Mouse (Mus musculus) T-helper 17 cell (primary cell): ENCODE data around the gene Armc6.

Experiments used
- in situ Hi-C, 2 experiments: fragments of 300-600 bp; cut with MboI, MseI; formaldehyde crosslinking; loops; 1 replicate in 1 of 2; 2 replicates in 1 of 2; pipeline ENCODE4 v1.15.1; 2025; ENCODE audit warnings: high pct_unique_total_duplicates in 2 of 2

Gene Armc6

GRCm38 (mm10) chr8:70234080-70234780 lies at the start of gene Armc6, which contains the start of gene Sugp2:
Armc6 (minus strand) TSS chr8:70234466.
Sugp2 (plus strand) TSS chr8:70234226.
- in situ Hi-C loops: loop anchor here in 1 of 2 experiments (10.0 kb wide), 1 partner anchor 1351 kb away; no protein-coding TSS in a partner anchor

- in situ Hi-C loops: no loop called here
Measured at GRCm38 (mm10) chr8:70283136-70284077, 49.1 kb upstream of the Armc6 start.

DNA sequence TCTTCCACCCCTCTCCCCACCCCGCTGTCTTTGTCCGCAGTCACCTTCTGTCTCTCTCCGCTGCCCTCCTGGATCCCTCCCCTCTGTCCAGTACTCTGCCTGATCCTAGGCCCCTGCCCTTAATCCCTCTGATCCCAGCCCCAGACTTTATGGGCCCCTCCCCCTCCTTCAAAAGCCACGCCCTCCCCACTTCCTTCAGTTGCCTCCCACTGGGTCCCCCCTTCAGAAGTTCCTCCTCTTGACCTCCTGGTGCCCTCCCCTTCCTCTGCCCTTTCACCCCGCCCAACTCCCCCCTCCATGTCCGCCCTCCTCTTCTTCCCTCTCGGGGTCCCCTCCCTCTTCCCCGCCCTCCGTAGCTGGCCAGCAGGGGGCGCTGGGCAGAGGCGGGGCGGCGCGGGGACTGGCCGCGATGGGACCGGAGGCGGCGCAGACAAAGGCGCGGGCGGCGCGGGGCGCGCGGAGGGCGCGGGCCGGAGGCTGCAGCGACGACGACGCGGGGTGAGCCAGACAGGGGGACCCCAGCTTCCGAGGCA lies 48.4 kb upstream of the Armc6 start, which contains the start of gene Homer3:
Gene Homer3, plus strand, starts transcription at position 225 of the 533 bp plus-strand sequence.
- in situ Hi-C loops: no loop called here

GRCm38 (mm10) chr8:70281001-70281400 lies 46.7 kb upstream of the Armc6 start:
- in situ Hi-C loops: no loop called here

DNA sequence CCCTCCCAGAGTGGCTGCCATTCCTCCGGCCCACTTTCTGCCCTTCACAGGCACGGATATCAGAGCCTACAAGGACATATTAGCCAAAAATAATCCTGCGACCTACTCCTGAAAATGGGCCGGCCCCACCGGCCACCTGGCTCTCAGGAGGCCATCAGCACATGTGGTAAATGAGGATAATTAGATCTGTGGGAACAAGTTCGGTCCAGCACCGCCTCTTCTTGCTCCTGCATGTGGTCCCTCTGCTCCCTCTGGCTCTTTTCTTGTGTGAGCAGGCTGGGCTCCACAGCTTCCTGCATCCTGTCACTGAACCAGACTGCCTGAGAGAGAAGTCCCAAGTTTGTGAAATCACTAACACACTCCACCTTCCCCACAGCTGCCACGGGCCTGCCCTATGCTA lies 45.0 kb upstream of the Armc6 start:
- in situ Hi-C loops: no loop called here

DNA sequence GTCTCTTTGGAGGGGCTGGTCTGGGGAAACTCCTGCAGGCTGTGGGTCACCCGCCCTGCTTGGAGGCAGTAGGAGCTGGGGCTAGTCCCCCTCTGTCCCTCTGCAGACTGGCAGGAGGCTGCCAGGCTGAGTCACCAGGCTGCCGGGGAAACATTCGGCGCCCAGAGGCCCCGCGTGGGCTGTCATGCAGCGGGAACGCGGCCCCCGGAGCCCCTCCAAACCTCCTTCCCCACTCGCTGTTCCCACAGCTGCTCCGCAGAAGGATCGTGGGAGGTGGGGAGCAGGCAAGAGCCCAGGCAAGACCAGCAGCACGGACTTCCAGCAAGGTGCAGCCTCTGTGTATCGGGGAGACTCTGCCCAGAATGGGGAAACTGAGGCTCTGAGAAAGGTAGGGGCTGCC lies 43.9 kb upstream of the Armc6 start:
- in situ Hi-C loops: no loop called here

DNA sequence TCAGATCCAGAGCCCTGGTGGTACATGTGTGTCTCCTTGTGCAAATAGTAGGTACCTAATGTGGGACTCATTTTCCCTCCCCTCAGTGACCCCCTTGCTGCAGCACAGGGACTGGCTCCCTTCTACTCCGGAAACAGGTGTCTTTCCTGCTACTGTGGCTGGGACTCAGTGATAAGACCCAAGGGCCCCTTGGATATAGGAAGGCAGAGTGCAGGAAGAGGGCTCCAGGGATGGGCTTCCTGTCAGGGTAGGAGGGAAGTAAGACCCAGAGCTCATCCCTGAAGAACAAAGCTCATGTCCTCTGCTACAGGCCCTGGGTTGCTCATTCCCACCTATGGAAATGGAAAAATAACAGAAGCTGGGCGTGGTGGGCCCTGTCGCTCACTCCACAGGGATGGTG lies 42.2 kb upstream of the Armc6 start:
- in situ Hi-C loops: no loop called here

GRCm38 (mm10) chr8:70274350-70274749 lies 40.1 kb upstream of the Armc6 start:
- in situ Hi-C loops: no loop called here

DNA sequence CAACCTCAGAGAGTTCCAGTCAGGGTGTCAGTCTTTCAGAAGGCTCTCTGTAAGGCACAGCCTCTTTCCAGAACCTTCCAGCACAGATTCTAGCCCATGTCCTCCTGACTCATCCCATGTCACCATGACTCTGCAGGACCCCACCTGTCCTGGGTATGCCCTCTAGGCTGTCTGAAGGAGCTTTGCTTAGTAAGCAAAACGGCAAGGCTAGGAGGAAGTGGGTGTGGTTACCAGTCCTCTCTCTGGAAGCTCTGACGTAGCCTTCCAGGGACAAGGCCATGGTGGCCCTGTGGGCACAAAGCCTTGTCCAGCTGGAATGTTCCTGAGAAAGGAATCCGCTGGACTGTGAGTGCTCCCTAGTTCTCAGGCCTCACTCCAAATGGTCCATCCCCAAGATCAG lies 38.7 kb upstream of the Armc6 start:
- in situ Hi-C loops: no loop called here

GRCm38 (mm10) chr8:70268799-70269565 lies 34.7 kb upstream of the Armc6 start:
- in situ Hi-C loops: no loop called here

DNA sequence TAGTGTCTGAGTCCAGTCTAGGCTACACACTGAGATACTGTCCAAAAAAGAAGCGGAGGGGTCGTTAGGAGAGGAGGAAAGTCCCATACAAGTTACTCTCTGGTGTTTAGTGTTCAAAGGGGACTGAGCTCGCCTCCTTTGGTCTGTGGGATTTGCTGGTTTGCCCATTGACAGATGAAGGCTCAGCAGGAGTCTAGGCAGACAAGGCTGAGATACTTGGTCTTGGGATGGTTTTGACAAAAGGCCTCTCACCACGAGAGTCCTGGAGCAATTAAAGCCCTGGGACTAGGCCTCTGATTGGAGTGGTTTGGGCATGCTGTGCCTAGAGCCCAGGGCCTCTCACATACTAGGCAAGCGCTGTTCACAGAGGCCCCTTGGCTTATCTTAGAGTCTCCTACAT lies 34.0 kb upstream of the Armc6 start:
- in situ Hi-C loops: no loop called here

- in situ Hi-C loops: no loop called here
Measured at GRCm38 (mm10) chr8:70267674-70268073, 33.4 kb upstream of the Armc6 start.

DNA sequence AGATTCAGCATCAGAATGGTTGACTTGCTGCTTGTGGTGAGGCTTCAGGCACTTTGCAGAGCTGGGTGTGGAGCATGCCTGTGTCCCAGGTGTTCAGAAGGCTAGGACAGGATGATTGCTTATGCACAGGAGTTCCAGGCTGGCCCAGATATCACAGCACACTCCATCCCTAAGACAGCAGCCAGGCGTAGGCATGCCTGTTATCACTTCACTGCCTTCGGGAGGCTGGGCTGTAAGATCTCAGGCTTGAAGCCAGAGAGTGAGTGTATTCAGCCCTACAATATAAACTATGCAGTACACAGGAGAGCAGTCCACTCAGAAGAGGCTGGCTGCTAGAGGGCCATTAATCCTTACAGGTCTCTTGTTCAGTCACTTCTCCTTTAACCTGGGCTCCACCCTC lies 24.8 kb upstream of the Armc6 start:
- in situ Hi-C loops: no loop called here

DNA sequence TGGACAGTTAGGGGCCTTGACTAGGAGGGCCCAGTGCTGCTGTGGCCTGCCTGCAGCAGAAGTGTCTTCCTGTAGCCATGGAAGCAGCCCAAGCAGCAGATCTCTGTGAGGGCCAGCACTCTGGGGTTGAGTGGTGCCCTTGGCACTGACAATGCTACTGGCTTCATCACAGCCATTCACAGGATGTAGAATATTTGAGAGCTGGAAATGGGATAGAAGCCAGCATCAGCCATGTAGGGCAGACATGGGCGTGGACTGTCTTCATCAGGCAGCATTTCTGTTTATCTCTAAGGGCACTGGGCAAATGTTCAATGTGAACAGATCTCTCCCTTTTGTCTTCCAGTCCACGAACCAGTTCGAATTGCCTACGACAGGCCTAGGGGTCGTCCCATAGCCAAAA lies 24.3 kb upstream of the Armc6 start:
- in situ Hi-C loops: no loop called here

DNA sequence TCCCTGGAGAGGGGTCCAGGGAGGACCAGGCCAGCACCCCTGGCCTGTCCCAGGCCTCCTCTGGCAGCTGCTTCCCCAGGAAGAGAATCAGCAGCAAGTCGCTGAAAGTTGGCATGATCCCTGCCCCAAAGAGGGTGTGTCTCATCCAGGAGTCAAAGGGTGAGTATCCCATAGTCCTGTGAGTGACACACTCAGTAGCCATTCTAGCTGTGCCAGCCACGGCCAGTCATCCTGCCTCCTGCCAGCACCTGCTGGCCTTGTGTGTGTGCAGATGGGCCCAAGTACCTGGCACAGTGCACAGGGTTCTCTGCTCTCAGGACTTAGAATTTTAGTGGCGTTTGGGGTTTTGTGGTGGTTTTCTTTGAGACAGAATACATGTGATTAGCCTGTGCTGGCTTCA lies 23.2 kb upstream of the Armc6 start:
- in situ Hi-C loops: no loop called here

DNA sequence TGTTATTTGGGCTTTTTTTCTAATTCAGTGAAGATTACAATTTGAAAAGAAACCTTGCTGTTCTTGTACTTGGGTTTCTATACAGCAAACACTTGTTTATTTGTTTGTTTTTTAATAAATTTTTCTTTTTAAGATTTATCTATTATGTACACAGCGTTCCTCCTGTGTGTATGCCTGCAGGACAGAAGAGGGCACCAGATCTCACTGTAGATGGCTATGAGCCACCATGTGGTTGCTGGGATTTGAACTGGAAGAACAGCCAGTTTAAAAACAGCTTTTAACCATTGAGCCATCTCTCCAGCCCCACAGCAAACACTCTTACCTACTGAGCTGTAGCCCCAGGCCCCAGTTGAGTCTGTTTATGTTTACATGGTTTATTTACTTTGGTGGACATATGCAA lies 20.4 kb upstream of the Armc6 start:
- in situ Hi-C loops: no loop called here

- in situ Hi-C loops: no loop called here
Measured at GRCm38 (mm10) chr8:70247841-70248240, 13.6 kb upstream of the Armc6 start.

GRCm38 (mm10) chr8:70246622-70247021 lies 12.4 kb upstream of the Armc6 start:
- in situ Hi-C loops: no loop called here

GRCm38 (mm10) chr8:70240642-70241041 lies 6.4 kb upstream of the Armc6 start:
- in situ Hi-C loops: no loop called here

DNA sequence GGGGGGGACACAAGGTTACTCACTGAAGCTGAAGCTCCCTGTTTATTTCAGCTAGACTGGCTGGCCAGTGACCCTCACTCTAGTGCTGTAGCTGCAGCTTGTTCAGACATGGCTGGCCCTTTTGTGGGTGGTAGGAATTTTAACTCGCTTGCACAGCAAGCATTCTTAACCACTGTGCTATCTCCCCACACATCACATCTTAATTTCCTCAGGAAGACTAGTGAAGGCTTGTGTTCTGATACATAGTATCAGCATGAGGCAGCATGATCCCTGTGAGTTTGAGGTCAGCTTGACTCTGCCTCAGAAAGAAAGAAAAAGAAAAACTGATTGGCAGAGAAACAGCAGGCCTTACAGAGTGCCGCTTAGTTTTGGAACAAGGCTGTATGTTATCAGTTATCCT lies 3.6 kb upstream of the Armc6 start:
- in situ Hi-C loops: loop anchor here in 1 of 2 experiments (10.0 kb wide), 1 partner anchor 1347 kb away; no protein-coding TSS in a partner anchor

GRCm38 (mm10) chr8:70234781-70235128 lies 489 bp upstream of the Armc6 start:
- in situ Hi-C loops: loop anchor here in 1 of 2 experiments (10.0 kb wide), 1 partner anchor 1350 kb away; no protein-coding TSS in a partner anchor
